Mouse (Mus musculus) neutrophil, adult 5-6 weeks (primary cell): Measurements from ENCODE around the gene Smap2. TPM values are rescaled to one million over a fixed set of nuclear protein-coding genes. Genes with fewer than 3 reads are reported as not detected.
A peak's percentile ranks its signal among the peaks of the same experiment; 100 is the strongest.

ENCODE experiments used
- ATAC-seq: fragments of 151-379, 151-347 bp; 2 replicates; pipeline ENCODE4 v1.8.0; 2017; ENCODE audit warnings: mild to moderate bottlenecking, moderate TSS enrichment; ENCODE audit not compliant: insufficient number of reproducible peaks, poor library complexity, low FRiP score, severe bottlenecking; ENCODE audit errors: extremely low read depth
- total RNA-seq: library from RNA; stranded (forward); fragments of 200-1000 nt; gene quantifications from 2 replicates; pipeline ENCODE4 v1.2.3, GENCODE M21; 2017

Smap2 gene
- total RNA-seq, 1 experiment from 2014 or later = 209 TPM

DNA sequence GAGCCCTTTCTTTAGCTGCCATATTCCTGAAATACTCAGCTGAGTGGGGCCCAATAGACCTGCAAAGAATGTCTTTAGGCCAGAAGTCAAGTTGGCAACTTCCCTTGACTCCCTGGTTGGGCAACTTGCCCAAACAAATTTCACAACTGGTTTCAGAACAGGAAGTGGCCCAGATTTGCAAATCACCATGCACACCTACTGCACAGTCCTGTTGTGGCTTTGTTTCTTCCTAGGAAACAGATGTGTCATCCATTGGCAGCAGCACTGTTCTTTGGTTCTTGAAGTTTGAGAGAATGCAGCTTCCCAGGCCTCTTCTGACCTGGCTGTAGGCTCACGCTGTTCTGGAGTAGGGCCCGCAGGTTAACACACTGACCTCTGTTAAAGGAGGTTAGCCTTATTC lies 6.9 kb upstream of the Smap2 start:
- ATAC-seq = peak; percentile 91

DNA sequence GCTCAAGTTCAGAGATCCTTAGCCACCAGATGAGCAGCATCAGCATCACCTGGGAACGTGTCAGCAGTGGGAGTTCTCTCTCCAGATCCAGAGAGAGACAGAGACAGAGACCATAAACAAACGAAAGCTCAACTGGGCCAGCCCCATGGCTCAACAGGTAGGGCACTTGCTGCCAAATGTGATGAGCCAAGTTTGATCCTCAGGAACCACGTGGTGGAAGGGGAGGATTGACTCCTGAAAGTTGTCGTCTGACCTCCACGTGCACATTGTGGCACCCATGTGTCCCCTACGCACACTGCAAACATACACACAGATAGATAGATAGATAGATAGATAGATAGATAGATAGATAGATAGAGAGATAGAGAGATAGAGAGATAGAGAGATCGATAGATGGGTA lies 6.4 kb upstream of the Smap2 start:
- ATAC-seq = no peak

DNA sequence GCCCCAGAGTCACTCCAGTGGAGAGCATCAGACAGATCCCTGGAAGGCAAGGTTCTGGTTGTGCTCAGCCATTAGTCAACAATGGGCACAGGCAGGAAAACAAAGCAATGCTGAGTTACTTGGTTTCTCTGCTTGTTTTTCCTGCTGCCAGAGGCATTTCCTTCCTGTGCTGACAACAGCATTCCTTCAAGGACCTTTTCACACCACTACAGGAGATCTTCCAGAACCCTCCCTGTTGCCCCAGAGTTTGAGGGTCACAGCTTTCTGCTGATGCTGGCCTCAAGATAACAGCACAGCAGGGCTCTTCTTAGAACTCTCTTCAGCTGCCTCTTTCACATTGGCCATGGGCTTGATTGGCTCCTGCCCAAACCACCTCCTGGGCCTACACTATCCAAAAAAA lies 4.9 kb upstream of the Smap2 start:
- ATAC-seq = no peak

DNA sequence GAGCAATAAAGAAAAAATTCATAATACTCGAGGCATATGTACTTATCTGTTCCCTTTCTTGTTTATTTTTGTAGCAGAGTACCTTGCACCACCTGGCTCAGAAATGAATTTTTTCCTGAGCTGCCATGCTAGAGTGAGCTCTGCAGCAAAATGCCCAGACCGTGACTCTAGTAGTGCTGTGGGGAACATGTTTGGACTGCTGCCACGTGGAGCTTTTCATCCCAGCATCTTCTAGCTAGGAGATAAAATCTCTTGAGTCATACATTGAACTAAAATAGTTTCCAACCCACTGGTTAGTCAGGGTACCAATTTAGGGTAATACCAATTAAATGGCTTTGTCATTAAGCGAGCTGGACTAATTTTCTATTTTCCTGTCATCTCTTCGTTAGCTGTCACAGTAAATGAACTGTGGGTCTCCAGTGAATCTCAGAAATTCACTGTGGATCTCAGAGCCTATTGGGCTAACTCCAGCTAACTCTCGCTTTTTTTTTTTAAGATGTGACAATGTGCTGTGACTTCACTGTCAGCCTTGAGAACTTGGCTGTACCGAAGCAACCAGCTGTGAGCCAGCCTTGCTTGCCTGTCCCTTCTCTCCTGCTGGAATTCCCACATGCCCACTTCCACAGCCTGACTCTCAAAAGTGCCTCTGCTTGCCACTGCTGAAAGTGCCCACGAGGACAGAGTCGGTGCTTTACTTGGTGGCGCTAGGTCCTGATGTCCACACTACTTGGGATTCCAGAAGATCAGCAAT lies 3.2 kb upstream of the Smap2 start:
- no peak for ATAC-seq

DNA sequence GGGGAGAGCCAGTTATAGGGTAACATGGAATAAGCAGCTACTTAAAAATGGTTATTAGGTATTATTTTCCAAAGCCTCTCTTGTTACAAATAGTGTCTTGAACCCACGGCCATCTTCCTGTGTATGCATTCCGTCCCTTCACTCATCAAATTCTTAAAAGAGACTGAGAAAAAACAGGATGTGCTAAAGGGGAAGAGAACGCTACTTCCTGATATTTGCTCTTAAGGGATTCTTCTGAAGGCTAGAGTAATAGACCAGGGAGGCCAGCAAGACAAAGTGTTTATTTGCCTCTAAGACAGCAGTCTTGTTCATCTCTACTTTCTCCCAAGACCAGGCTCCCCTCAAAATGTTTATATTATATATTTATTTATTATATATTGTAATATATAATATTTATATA lies 1.2 kb upstream of the Smap2 start:
- no peak for ATAC-seq

DNA sequence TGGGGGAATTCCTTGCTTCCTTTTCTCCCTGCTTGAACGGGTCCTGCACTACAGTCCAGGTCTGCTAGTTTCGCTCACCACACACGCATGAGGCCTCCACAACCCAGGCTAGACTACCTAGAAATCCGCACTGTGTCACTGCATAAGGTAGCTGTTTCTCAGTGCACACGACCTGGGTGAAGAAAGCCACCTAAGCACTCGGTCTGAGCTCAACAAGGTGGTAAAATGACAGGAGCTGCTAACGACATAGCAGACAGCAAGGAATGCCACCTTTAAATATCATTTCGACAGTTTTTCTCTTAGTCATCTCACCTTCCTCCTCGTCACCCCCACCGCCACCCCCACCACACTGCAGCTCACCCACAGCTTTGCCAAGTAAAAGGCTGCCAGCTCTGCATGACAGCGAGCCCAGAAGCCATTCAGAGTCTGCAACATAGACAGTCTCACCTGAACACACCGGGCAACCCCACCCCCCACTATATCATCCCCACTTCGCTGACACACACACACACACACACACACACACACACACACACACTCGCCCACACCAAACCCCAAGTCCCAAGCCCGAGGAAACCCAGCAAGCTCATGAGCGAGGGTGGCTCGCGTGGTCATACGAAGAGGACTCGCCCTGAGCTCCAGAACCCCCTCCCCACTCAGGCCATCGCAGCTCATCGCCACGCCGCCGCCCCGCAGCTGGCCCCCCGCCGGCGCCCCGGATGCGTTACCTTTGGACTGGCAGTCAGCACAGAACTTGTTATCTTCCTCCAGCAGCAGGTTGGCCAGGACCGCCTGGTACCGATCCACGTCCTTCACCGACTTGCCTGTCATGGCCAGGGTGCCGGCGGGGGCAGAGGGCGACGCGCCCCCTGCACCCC lies 787 bp downstream of the Smap2 start:
- ATAC-seq = peak; percentile 28; the same call in 1 of the 2 replicates

DNA sequence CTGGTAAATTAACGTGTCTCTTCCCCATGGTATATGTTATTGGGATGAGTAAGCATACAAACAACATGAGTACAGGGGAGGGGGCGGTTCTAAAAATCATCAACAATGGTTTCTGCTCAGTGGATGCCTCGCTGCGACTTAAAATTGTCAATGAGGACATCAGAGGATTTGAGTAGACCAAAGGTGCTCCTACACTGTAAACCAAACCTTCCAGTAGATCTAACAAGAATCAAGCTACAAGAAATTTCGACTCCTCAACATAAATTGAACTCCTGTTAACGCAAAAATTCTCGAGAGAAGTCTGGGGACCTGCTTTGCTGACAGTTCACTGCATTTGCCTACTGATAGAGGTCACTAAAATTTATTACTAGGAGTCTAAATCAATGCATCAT lies 1.8 kb downstream of the Smap2 start:
- no peak for ATAC-seq

DNA sequence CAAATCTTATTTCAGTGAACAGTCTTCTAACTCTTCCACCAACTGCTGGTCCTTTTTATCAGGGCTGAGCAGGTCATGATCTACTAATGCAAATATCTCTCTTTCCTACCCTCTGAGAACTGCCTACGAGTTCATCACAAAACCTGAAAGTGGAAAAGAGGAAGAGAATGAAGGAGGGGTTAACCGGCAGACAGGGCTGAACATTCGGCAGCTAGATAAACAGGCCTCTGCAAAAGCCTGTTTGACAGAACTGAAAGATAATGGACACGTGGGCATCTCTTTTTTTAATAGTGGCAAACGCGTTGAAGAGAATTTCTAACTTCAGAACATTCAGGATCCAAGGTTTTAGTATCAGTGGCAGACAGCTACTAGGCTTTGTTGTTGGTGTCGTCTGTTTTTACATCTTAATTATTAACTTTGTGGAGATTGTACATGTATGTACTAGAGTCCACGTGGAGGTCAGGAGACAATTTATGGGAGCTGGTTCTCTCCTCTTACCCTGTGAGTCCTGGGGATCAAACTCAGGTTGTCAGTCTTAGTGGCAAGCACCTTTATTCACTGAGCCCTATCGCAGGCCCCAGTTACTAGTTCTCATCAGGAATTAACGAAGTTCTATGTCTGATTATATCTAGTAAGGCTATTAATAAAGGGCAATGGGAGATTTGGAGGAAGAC lies 2.3 kb downstream of the Smap2 start:
- peak; percentile 71 for ATAC-seq

DNA sequence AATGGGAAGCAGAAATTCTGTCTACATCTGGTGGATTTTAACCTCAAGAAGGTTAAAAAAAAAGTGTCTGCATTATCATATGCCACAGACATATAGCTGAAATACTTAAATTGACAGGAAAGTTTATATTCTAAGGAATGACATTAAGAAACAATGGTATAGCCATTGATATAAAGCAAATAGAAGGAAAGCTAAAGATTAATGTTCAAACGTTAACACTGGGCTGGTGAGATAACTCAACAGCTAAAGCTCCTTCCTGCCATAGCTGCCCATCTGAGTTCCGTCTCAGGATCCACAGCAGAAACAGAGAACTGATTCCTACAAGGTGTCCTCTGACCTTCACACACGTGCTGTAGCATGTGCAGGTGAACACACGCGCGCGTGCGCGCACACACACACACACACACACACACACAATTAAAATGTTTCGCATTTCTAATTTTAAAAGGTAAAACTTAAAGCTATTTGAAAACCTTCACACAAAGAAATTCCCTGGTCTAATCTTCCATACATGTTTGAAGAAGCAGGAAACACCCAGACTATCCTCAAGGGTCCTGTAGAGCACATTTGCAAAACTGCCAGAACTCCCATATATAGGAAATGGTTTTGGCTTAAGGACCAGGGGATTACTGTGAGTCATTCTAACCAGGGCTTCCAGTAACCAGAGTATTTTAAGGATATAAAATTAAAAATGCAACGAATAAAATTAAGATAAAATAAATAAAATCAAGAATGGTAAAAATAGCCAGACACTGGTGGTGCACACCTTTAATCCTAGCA lies 6.1 kb downstream of the Smap2 start:
- no peak for ATAC-seq

DNA sequence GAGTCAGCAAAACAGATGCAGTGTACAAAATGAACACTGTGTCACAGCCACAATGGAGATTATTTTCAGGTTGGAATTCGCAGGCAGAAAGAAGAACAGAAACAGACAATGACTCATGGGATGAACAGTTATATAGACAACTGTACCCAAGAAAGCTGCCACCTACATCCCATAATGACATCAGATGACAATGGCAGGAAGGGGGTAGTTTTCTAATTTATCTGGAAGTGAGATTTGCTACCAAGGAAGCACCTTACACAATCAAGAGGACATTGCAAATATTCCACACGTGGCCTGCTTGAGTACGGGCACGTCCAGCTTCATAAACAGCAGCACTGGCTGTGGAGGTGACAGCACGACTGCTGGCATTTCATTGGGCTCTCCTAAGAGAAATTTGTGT lies 7.9 kb downstream of the Smap2 start:
- no peak for ATAC-seq

DNA sequence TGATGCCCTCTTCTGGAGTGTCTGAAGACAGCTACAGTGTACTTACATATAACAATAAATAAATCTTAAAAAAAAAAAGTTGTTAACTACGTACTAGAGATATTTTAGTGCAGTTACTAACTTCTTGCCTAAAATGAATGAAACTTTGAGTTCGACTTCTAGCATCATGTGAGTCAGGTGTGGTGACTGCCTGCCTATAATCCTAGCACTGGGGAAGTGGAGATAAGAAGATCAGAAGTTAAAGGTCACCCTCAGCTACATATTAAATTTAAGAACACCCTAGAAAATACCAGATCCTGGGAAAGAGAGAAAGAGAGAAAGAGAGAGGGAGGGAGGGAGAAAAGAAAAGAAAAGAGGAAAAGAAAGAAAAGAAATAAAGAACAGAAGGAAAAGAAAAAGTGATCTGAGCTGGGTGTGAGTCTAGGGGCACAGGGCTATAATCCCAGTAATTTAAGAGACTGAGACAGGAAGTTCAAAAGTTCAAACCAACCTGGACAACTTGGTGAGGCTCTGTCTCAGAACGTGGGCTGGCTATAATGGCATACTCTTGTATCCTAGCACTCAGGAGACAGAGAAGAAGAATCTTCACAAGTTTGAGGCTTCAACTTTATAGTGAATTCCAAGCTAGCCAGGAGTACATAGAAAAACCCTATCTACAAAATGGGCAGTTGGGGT lies 8.8 kb downstream of the Smap2 start:
- ATAC-seq = no peak

DNA sequence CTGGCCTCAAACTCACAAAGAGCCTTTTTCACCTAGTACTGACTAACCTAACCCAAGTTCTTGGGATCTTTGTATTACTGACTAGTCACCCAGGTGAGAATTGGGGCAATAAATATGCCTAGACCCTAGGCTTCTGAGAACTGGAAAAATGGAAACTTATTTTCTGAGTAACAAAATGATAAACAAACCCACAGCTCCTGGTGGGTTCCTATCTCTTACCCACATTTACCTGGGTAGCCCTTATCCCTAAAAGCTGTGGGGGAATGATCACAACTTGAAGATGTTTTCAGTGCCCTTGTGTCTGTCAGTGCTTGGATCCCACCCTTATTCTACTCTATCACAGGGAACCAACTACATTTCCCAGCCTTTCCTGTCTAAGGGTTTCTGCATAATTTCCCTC lies 10.0 kb downstream of the Smap2 start:
- ATAC-seq = no peak

DNA sequence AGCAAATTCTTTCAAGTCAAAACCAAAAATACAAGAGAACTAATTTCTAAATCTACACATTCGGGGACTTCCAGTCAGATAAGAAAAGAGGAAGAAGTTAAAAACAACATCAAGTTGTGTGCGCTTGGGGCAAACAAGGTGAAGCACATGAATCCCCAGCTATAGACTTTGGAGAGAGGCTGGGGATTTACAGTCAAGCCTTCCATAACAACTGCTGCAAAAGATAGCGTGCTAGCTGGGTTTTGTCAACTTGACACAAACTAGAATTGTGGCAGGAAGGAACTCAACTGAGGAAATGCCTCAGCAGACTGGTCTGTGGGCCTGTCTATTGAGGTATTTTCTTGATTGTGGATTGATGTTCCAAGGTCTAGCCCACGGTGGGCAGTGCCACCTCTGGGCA lies 12.4 kb downstream of the Smap2 start:
- peak; percentile 65 for ATAC-seq

DNA sequence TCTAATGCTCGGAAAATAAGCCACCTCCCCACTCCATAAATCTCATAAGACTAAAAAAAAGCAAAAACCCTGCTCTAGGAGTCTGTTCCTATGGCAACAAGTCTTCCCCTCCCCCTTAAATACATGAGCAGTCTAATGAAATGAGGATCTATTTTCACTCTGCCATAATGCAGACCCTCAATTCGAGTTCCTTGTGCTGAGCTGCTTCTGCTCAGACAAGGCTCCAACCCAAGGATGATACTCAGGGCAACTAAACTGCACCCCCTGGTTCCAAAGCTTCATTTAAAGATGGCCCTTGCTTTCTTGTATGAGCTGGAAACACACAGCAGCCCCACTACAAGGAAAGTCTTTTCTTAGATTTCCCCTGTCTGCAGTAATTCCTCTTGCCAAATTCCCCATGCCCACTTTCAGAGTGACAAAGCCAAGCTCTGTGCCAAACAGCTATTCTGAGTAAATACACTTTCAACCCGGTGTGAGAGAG lies 13.4 kb downstream of the Smap2 start:
- no peak for ATAC-seq

DNA sequence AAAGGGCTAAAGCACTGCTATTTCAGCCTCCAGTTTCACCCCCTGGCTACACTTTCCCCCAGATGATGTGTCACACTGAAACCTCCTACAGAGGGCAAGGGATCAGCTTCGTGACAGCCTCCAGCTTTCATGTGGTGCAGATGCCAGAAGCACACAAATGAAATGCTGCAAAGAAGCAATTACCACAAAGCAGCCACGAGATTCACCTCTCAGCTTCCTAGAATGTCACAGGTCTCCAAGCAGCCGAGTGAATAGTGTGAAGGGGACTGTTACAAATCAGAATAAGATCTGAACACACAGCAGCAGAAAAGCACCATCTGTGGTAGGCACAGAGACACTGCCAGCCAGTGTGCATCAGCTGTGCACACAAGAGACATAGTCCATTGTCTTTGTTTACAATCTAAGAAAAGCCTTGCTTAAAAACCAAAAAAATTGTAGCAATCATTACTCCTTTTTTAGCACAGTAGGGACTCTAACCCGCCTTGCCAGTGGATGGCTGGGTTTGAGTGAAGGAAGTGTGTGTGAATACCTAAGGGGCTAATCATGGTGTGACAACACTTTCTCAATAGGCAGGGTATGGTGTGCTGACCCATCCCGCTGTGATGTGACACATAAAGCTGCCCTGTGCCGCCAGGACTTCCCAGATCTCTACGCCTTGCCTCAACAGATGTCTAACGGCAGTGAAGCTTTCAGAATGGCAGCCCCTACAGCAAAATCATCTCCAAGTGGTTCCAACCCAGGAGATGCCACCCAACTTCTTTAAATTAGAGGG lies 14.5 kb downstream of the Smap2 start:
- ATAC-seq = peak; percentile 21; the same call in 1 of the 2 replicates

DNA sequence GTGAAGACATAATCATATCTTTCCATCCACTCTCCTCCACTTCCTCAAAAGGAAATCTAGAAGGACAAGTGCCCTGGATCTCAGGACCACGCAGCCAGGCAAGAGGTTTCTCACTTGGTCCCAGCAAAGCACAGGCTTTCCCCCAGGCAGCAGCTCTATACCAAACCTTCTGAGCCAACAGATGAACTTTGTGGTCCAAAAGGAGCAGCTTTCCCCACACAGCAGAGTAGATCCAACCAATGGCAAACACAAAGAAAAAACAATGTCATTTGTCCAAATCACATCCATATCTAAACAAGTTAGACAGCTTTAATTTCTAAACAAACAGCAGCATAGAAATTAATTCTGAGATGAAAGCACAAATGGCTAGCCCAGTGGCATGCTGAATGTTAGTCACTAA lies 15.4 kb downstream of the Smap2 start:
- no peak for ATAC-seq

DNA sequence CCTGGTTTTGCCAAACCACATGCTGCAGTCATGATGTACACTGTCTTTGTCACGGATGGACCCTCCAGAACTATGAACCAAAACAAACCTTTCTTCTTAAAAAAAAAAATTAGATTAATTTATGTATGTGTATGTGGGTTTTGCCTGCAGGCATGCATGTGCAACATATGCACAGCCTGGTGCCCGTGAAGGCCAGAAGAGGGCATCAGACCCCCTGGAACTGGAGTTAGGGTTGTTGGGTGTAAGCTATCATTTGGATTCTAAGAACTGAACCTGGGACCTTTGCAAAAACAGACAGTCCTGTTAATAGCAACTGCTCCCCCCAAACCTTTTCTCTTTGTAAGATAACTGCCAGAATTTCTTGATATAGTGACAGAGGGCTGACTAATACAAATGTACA lies 16.0 kb downstream of the Smap2 start:
- no peak for ATAC-seq

DNA sequence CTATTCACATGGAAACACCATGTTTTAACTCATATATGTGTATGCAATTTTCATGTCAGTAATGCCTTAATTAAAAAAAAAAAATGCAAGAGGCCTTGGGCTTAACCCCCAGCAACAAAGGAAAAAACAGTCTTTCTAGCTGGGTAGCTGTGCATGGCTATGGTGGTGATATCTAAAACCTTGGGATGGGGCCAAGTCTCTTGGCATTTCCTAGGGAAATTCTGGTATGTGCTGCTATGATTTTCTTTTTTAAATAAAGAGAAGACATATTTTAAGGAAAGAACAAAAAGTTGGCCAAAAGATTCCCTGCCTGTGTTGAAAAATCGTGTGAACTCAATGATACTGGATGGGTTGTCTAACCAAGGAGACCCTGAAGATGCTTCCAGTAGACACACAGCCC lies 21.1 kb downstream of the Smap2 start:
- ATAC-seq = no peak
